Comparison of ENCODE assay signal across 29 mouse cellular contexts in genomic region chr5:92011756-92012155, GRCm38 (mm10). TPM values are rescaled to one million over a fixed set of nuclear protein-coding genes. Genes with fewer than 3 reads are reported as not detected.
"Had no signal": no experiment of that assay in that cellular context is flagged by ENCODE, and none has a peak within 500 bp of the region (broad histone marks: within the 10 kb centered on the region; RNA-seq: fewer than 3 reads in every experiment).

No protein-coding gene starts in this region.

- DNase-seq: kidney, adult 18-20 months; kidney, adult 9 months; kidney, postnatal 14 days; kidney, postnatal 4 days; layer of hippocampus, adult 9-11 months; liver, postnatal 0 days; lung, embryonic 14.5 days; retina, postnatal 1 day; right cerebral cortex, postnatal 25 days; spleen, adult 18-20 months; thymus, postnatal 25 days had no signal

- H3K27me3 ChIP-seq: limb, embryonic 15.5 days; midbrain, embryonic 12.5 days; neural tube, embryonic 13.5 days; stomach, embryonic 15.5 days had no signal

- H3K36me3 ChIP-seq: limb, embryonic 15.5 days; midbrain, embryonic 12.5 days; neural tube, embryonic 13.5 days; stomach, embryonic 15.5 days had no signal

- H3K4me1 ChIP-seq: limb, embryonic 15.5 days; midbrain, embryonic 12.5 days; neural tube, embryonic 13.5 days; stomach, embryonic 15.5 days had no signal

- H3K27ac ChIP-seq: limb, embryonic 15.5 days; liver, embryonic 14.5 days; macrophage; midbrain, embryonic 12.5 days; neural tube, embryonic 13.5 days; stomach, embryonic 15.5 days had no signal

- H3K9ac ChIP-seq: limb, embryonic 15.5 days; liver, embryonic 14.5 days; liver, postnatal 0 days; lung, embryonic 14.5 days; midbrain, embryonic 12.5 days; neural tube, embryonic 13.5 days; stomach, embryonic 15.5 days had no signal

- H3K9me3 ChIP-seq: limb, embryonic 15.5 days; midbrain, embryonic 12.5 days; neural tube, embryonic 13.5 days; stomach, embryonic 15.5 days had no signal

- H3K4me3 ChIP-seq: limb, embryonic 15.5 days; midbrain, embryonic 12.5 days; myocyte; neural tube, embryonic 13.5 days; stomach, embryonic 15.5 days had no signal

- H3K4me2 ChIP-seq: limb, embryonic 15.5 days; liver, embryonic 11.5 days; lung, embryonic 14.5 days; midbrain, embryonic 12.5 days; neural tube, embryonic 13.5 days; stomach, embryonic 15.5 days had no signal

- ATAC-seq: liver, postnatal 0 days; lung, postnatal 0 days had no signal

RNA-seq across cellular contexts. Expression of gene Odaph, which starts 24.5 kb away (rescaled TPM):
- total RNA-seq: layer of hippocampus, adult 18-20 months; layer of hippocampus, postnatal 25 days; left cerebral cortex, adult 18-20 months; left cerebral cortex, postnatal 25 days; megakaryocyte, adult 5-6 weeks; neutrophil, adult 5-6 weeks had no signal
- polyA plus RNA-seq: kidney, embryonic 16.5 days; limb, embryonic 11.5 days; liver, embryonic 11.5 days; liver, embryonic 14.5 days; liver, postnatal 0 days; lung, embryonic 14.5 days; macrophage; midbrain, embryonic 12.5 days; myocyte; neural tube, embryonic 13.5 days; thymus, postnatal 0 days had no signal
